Mouse (Mus musculus) CH12.LX (cell line): ENCODE measurements around the gene Gm49486.

Source experiments
- IRF4 ChIP-seq: IDR thresholded peaks from 2 replicates; pipeline ENCODE4 v1.6.1; 2014; ENCODE audit warnings: low read depth, mild to moderate bottlenecking, inconsistent platforms, low read length, improper control_type of control experiment
- MEF2A ChIP-seq: IDR thresholded peaks from 2 replicates; pipeline ENCODE4 v1.6.1; 2014; ENCODE audit warnings: low read depth, mild to moderate bottlenecking, inconsistent platforms, low read length, improper control_type of control experiment, borderline replicate concordance
- POLR2A ChIP-seq: IDR thresholded peaks from 2 replicates; pipeline ENCODE4 v1.6.1; 2011; ENCODE audit warnings: low read depth, mild to moderate bottlenecking, improper control_type of control experiment, low read length

- TF ChIP-seq IRF4 (no peak), POLR2A (no peak), MEF2A (no peak)
These were observed 6.1 kb downstream of the Gm49486 start for GRCm38 (mm10) chr15:79235268-79235667.
